Mouse (Mus musculus) gastrocnemius, adult 2 months (tissue): ENCODE measurements around the gene Sf3b3. TPM values are rescaled to one million over a fixed set of nuclear protein-coding genes. Genes with fewer than 3 reads are reported as not detected.

Source experiments
- DNase-seq: peaks from one replicate; pipeline ENCODE4 v3.0.0; 2022
- H3K27ac ChIP-seq: fragments of 200-600 bp; 2 replicates; pipeline ENCODE4 v1.8.1; 2022; ENCODE audit warnings: mild to moderate bottlenecking
- H3K4me3 ChIP-seq: fragments of 200-600 bp; 2 replicates; pipeline ENCODE4 v1.8.1; 2022; ENCODE audit warnings: mild to moderate bottlenecking, moderate library complexity
- CTCF ChIP-seq: fragments of 200-600 bp; IDR thresholded peaks from 2 replicates; pipeline ENCODE4 v1.8.1; 2022; ENCODE audit warnings: antibody characterized with exemption, mild to moderate bottlenecking, moderate library complexity
- intact Hi-C: fragments of 180-260 bp; cut with DNase I; formaldehyde crosslinking; loops from one replicate; pipeline ENCODE4 v1.15.1; 2025
- total RNA-seq, 2 experiments: library from RNA; stranded (reverse); gene quantifications; 2 replicates each; pipeline ENCODE4 v1.2.3; 2021

Gene Sf3b3
- total RNA-seq, 2 experiments from 2014 or later = 16.9 to 19.7 TPM

- Histone ChIP-seq H3K27ac (peak overlapping the region; percentile 9; the same call in 1 of the 2 replicates), H3K4me3 (no peak overlapping the region)
- intact Hi-C loops = no loop called here
- TF ChIP-seq CTCF = peak; percentile 54
- DNase-seq = no peak
Observed at GRCm38 (mm10) chr8:110775316-110775715, 71.3 kb downstream of the Sf3b3 start.

DNA sequence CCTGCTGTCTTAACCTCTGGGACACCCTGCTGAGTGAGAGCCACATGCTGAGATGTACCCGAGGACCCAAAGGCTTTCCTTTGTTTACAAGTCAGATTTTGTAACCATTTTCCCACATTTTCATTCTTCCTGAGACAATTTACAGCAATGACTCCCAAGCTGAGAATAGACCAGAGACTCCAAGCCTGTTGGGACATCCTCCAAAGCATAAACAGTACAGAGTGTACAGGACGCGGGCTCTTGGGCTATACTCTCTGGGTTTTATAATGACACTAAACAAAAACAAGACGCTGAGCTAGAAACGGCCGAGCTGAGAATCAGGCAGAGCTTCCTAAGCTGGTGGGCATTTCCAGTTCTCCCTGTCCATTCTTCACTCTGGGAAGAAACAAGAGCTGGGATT lies 71.9 kb downstream of the Sf3b3 start:
- H3K27ac ChIP-seq = peak overlapping the region; percentile 9
- no peak for TF ChIP-seq CTCF
- DNase-seq = no peak
- no peak overlapping the region for H3K4me3 ChIP-seq
- intact Hi-C loops = no loop called here

DNA sequence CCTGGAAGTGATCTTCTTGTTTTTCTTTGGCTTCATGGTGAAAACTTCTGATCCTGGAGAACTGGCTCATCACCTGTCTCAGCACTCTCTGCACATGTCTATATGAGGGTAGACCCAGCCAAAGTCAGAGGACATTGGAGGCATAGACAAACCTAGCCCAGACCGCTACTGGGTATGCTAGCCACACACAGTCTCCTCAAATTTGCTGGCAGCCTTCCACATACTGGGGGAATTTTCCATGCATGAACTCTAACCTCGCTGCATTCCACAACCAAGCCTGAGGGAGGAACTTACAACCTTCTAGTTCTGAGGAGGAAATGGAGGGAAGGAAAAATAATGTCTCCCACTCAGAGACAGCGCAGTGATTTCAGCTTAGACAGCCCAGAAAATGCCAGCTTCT lies 72.5 kb downstream of the Sf3b3 start:
- intact Hi-C loops = no loop called here
- no peak for DNase-seq
- TF ChIP-seq CTCF = no peak
- Histone ChIP-seq H3K27ac (peak overlapping the region; percentile 9), H3K4me3 (no peak overlapping the region)

DNA sequence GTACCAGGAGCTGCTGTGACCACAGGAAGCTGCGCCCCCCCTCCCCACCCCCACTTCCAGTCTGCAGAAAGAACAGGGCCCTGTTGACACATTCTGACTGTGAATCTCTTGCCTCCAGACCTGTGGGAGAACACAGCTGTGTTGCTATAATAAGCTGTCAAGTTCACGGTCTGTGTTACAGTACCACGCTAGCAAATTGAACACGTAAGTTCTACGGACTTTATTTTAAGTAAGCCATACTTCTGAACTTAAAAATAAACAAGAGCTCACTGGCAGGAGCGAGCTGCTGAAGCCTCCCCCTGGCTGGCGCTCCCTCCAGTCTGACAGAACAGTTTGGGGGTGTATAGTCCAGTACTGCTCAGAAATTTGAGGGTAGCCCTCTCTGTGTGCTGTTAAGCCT lies 74.1 kb downstream of the Sf3b3 start:
- DNase-seq = no peak
- intact Hi-C loops = no loop called here
- Histone ChIP-seq H3K4me3 (no peak overlapping the region), H3K27ac (peak overlapping the region; percentile 55)
- no peak for TF ChIP-seq CTCF

DNA sequence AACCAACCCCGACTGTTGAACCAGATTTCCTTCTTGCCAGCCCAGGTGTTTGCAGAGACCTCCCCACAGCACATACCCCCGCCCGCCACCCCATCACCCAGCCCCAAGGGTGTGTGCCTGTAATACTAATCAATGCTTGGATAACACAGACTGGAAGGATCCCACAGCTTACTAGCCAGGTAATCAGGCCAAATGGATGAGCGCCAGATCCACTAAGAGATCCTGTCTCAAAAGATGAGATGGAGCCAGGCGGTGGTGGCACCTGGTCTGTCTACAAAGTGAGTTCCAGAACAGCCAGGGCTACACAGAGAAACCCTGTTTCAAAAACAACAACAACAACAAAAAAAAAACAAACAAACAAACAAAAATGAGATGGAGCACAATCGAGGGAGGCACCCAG lies 79.3 kb downstream of the Sf3b3 start:
- intact Hi-C loops = no loop called here
- Histone ChIP-seq H3K27ac (no peak overlapping the region), H3K4me3 (no peak overlapping the region)
- no peak for TF ChIP-seq CTCF
- DNase-seq = no peak

DNA sequence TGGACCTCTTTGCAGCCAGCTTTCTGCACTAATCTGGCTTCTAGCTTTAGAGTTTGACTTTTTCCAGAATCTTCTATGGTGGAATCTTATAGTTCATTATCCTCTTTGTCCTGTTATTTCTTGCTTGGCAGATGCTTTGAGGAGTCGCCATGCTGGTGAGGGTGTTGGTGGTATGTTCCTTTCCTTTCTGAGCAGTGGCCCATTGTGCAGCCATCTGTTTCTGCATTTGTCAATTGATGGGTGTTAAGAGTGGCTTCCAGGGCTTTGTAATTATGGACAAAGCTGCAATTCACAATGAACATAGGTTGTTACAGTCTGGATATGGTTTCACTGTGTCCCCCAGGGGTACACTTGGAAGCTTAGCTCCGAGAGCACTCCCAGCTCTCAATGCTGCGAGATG lies 81.9 kb downstream of the Sf3b3 start:
- no peak for TF ChIP-seq CTCF
- intact Hi-C loops = no loop called here
- no peak for DNase-seq
- Histone ChIP-seq H3K4me3 (no peak overlapping the region), H3K27ac (no peak overlapping the region)

DNA sequence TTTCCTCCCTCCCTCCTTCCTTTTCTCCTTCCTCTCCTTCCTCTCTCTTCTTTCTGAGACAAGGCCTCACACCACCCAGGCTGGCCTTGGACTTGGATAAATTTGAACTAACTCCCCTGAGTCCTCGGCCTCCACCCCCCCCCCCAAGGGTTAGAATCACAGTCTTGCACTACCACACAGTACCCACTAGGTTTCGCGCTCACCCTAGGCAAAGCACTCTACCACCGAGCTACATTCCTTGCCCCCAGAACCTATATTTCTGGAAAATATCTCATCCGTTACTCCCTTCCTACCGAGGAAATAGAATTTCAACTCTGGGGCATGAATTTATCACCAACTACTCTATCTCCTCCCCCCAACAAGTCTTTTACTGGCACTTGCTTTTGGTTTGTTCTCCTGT lies 84.6 kb downstream of the Sf3b3 start:
- no peak for DNase-seq
- intact Hi-C loops = no loop called here
- TF ChIP-seq CTCF = peak; percentile 35
- Histone ChIP-seq H3K27ac (no peak overlapping the region; the same call in 1 of the 2 replicates), H3K4me3 (no peak overlapping the region)

DNA sequence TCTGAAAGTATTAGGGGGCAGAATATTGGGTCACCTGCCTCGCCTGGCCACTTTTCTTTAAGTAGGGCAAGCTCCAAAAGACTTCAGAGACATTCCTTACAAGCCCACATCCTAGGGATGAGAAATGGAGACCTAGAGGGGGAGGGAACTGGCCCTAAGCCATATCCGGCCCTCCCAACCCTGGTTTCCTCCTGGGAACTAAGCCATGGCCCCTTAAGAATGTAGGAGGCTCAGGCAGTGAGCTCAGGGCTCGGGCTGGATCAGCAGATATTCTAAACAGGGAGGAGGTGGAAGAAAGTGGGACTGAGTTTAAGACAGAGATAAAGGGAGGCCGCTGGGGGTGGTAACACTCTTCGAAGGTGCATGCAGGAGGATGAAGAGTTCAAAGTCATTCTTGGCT lies 85.4 kb downstream of the Sf3b3 start:
- TF ChIP-seq CTCF = no peak
- peak; percentile 58 for DNase-seq
- intact Hi-C loops = no loop called here
- Histone ChIP-seq H3K27ac (peak overlapping the region; percentile 63), H3K4me3 (no peak overlapping the region)

- Histone ChIP-seq H3K4me3 (no peak overlapping the region), H3K27ac (peak overlapping the region; percentile 63)
- intact Hi-C loops = no loop called here
- no peak for TF ChIP-seq CTCF
- no peak for DNase-seq
Observed at GRCm38 (mm10) chr8:110760280-110760940, 86.2 kb downstream of the Sf3b3 start.

Other genes starting within 250 kb of the Sf3b3 start
- gene Vac14, start 228.2 kb downstream of the Sf3b3 start, total RNA-seq = 10 to 100 TPM; 15.6 to 18.2 TPM
- gene Mtss1l, start 125.3 kb downstream of the Sf3b3 start, total RNA-seq = 100 to 1,000 TPM in 1 of 2 experiments, 10 to 100 TPM in 1; 85.5 to 125 TPM
- gene Il34, start 40.9 kb downstream of the Sf3b3 start, total RNA-seq = 1 to 10 TPM; 5.2 TPM
- gene Cog4, start 187 bp downstream of the Sf3b3 start, total RNA-seq = 10 to 100 TPM; 60.3 to 64.2 TPM
- 1 to 10 TPM; 4.4 TPM for gene Fuk, start 55.7 kb upstream of the Sf3b3 start, total RNA-seq
- gene St3gal2, start 73.1 kb upstream of the Sf3b3 start, total RNA-seq = 10 to 100 TPM; 46.4 to 51.0 TPM
- gene Ddx19a, start 151.0 kb upstream of the Sf3b3 start, total RNA-seq = 10 to 100 TPM; 29.4 to 30.2 TPM
- 10 to 100 TPM; 11.4 to 13.0 TPM for gene Ddx19b, start 185.0 kb upstream of the Sf3b3 start, total RNA-seq
- gene Aars, start 186.4 kb upstream of the Sf3b3 start, total RNA-seq = 10 to 100 TPM; 50.5 to 54.2 TPM
- gene Exosc6, start 209.6 kb upstream of the Sf3b3 start, total RNA-seq = not detected
- gene Clec18a, start 245.6 kb upstream of the Sf3b3 start, total RNA-seq = 1 to 10 TPM in 1 of 2 experiments, under 1 TPM in 1; 0.36 to 1.1 TPM
- 100 to 1,000 TPM; 111 to 130 TPM for gene Pdpr, start 247.8 kb upstream of the Sf3b3 start, total RNA-seq